Mouse (Mus musculus): Measurements from ENCODE around the gene Pin1. TPM values are rescaled to one million over a fixed set of nuclear protein-coding genes. Genes with fewer than 3 reads are reported as not detected.

Pin1 gene
- polyA plus RNA-seq, 1 experiment from 2014 or later = 66.4 TPM

- Histone ChIP-seq H3K27ac (replicated peaks; ENCODE audit: low read depth, low read length) (no peak overlapping the region), H3K9me3 (ENCODE audit: control insufficient read depth, low read length) (no peaks in the 10 kb centered on the region), H3K4me1 (ENCODE audit: control insufficient read depth, insufficient read depth, low read length) (no peaks in the 10 kb centered on the region), H3K4me2 (ENCODE audit: low read depth, severe bottlenecking) (no peak overlapping the region), H3K4me3 (ENCODE audit: low read depth, low read length) (no peak overlapping the region), H3K9ac (ENCODE audit: low read length) (no peak overlapping the region), H3K36me3 (ENCODE audit: control insufficient read depth, insufficient read depth, low read length) (peaks cover 2% of the 10 kb centered on the region), H3K27me3 (ENCODE audit: control insufficient read depth, insufficient read depth, low read length) (no peaks in the 10 kb centered on the region)
- 0 out of 2 replicates have a peak, but pooled peaks have one; percentile 12 for ATAC-seq (ENCODE audit: insufficient number of reproducible peaks, low FRiP score, low TSS enrichment, low read depth)
- DNase-seq (ENCODE audit: low spot score) = no peak
- 85% methylated on average over 3 of the region's 3 CpGs for WGBS
Observed at GRCm38 (mm10) chr9:20636256-20636655, 15.6 kb upstream of the Pin1 start.

GRCm38 (mm10) chr9:20636790-20637189 lies 15.1 kb upstream of the Pin1 start:
- H3K36me3 ChIP-seq (ENCODE audit: control insufficient read depth, insufficient read depth, low read length) = peaks cover 2% of the 10 kb centered on the region
- H3K9me3 ChIP-seq (ENCODE audit: control insufficient read depth, low read length) = no peaks in the 10 kb centered on the region
- ATAC-seq (ENCODE audit: insufficient number of reproducible peaks, low FRiP score, low TSS enrichment, low read depth) = no peak
- no peak for DNase-seq (ENCODE audit: low spot score)
- H3K4me3 ChIP-seq (ENCODE audit: low read depth, low read length) = no peak overlapping the region
- no peak overlapping the region for H3K9ac ChIP-seq (ENCODE audit: low read length)
- WGBS = 87% methylated on average over 2 of the region's 2 CpGs
- H3K4me1 ChIP-seq (ENCODE audit: control insufficient read depth, insufficient read depth, low read length) = no peaks in the 10 kb centered on the region
- no peak overlapping the region for H3K27ac ChIP-seq (replicated peaks; ENCODE audit: low read depth, low read length)
- H3K4me2 ChIP-seq (ENCODE audit: low read depth, severe bottlenecking) = no peak overlapping the region
- H3K27me3 ChIP-seq (ENCODE audit: control insufficient read depth, insufficient read depth, low read length) = no peaks in the 10 kb centered on the region

- H3K27me3 ChIP-seq (ENCODE audit: control insufficient read depth, insufficient read depth, low read length) = no peaks in the 10 kb centered on the region
- H3K36me3 ChIP-seq (ENCODE audit: control insufficient read depth, insufficient read depth, low read length) = peaks cover 2% of the 10 kb centered on the region
- ATAC-seq (ENCODE audit: insufficient number of reproducible peaks, low FRiP score, low TSS enrichment, low read depth) (no peak), DNase-seq (ENCODE audit: low spot score) (no peak)
- H3K4me3 ChIP-seq (ENCODE audit: low read depth, low read length) = no peak overlapping the region
- no peaks in the 10 kb centered on the region for H3K9me3 ChIP-seq (ENCODE audit: control insufficient read depth, low read length)
- 94% methylated on average over 19 of the region's 19 CpGs for WGBS
- H3K4me2 ChIP-seq (ENCODE audit: low read depth, severe bottlenecking) = no peak overlapping the region
- H3K9ac ChIP-seq (ENCODE audit: low read length) = no peak overlapping the region
- H3K27ac ChIP-seq (replicated peaks; ENCODE audit: low read depth, low read length) = no peak overlapping the region
- H3K4me1 ChIP-seq (ENCODE audit: control insufficient read depth, insufficient read depth, low read length) = no peaks in the 10 kb centered on the region; the same call in 1 of the 2 replicates
Observed at GRCm38 (mm10) chr9:20638552-20638951, 13.3 kb upstream of the Pin1 start.

DNA sequence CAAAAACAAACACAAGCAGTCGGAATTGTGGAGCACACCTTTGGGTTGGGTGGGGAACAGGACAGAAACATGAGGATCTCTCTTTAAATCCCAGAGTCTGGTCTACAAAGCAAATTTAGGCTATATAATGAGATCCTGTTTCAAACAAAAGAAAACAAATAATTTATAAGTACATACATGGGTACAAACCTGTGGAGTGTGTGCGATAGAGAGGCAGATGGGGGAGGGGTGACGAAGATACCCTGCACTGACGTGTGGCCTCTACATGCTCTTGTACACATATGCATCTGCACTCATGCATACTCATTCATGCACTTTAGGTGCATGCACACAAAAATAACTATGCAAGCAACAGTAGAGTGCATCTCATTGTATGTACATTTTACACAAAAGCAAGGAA lies 12.4 kb upstream of the Pin1 start:
- H3K9me3 ChIP-seq (ENCODE audit: control insufficient read depth, low read length) = no peaks in the 10 kb centered on the region
- H3K36me3 ChIP-seq (ENCODE audit: control insufficient read depth, insufficient read depth, low read length) = peaks cover 2% of the 10 kb centered on the region
- no peak overlapping the region for H3K4me2 ChIP-seq (ENCODE audit: low read depth, severe bottlenecking)
- H3K4me3 ChIP-seq (ENCODE audit: low read depth, low read length) = no peak overlapping the region
- no peak for ATAC-seq (ENCODE audit: insufficient number of reproducible peaks, low FRiP score, low TSS enrichment, low read depth)
- 89% methylated on average over 4 of the region's 4 CpGs for WGBS
- DNase-seq (ENCODE audit: low spot score) = no peak
- H3K27me3 ChIP-seq (ENCODE audit: control insufficient read depth, insufficient read depth, low read length) = no peaks in the 10 kb centered on the region
- no peak overlapping the region for H3K9ac ChIP-seq (ENCODE audit: low read length)
- peaks cover 3% of the 10 kb centered on the region; the same call in 1 of the 2 replicates for H3K4me1 ChIP-seq (ENCODE audit: control insufficient read depth, insufficient read depth, low read length)
- no peak overlapping the region for H3K27ac ChIP-seq (replicated peaks; ENCODE audit: low read depth, low read length)

- Histone ChIP-seq H3K27me3 (ENCODE audit: control insufficient read depth, insufficient read depth, low read length) (no peaks in the 10 kb centered on the region), H3K4me2 (ENCODE audit: low read depth, severe bottlenecking) (peak overlapping the region; percentile 88), H3K9ac (ENCODE audit: low read length) (peak overlapping the region; percentile 76), H3K4me3 (ENCODE audit: low read depth, low read length) (peak overlapping the region; percentile 85), H3K9me3 (ENCODE audit: control insufficient read depth, low read length) (no peaks in the 10 kb centered on the region), H3K4me1 (ENCODE audit: control insufficient read depth, insufficient read depth, low read length) (peaks cover 3% of the 10 kb centered on the region; the same call in 1 of the 2 replicates), H3K27ac (replicated peaks; ENCODE audit: low read depth, low read length) (no peak overlapping the region), H3K36me3 (ENCODE audit: control insufficient read depth, insufficient read depth, low read length) (peaks cover 2% of the 10 kb centered on the region)
- no peak for ATAC-seq (ENCODE audit: insufficient number of reproducible peaks, low FRiP score, low TSS enrichment, low read depth)
- DNase-seq (ENCODE audit: low spot score) = no peak
- 32% methylated on average over 6 of the region's 6 CpGs for WGBS
Observed at GRCm38 (mm10) chr9:20641501-20641900, 10.4 kb upstream of the Pin1 start.

DNA sequence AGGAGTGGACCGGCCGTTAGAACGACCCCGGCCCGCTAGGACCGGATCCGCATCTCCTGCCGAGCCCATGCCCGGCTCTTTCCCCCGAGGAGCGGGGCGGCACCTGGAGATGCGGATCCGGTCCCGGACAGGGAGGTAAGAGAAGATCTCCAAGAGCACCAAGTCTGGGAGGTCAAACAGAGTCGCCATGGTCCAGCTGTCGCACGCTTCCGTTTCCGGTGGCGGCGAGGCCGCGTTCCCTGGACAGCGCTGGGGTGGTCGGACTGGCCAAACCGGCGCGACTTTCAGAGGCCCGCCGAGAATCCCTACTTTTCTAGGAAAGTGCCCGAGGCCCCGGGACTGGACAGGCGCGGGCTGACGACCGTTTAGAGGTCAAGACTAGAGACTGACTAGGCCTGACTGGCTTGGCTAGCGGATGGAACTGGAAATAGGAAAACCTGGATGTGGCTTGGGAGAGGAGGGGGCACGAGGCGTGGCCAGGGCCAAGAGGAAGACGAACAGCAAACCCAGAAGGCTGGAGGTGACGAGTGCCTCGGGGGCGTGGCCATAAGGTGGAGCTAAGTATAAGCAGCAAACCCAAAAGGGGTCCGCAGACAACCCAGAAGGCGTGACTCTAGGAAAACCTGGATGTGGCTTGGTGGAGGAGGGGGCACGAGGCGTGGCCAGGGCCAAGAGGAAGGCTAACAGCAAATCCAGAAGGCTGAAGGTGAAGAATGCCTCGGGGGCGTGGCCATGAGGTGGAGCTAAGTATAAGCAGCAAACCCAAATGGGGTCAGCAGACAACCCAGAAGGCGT lies 9.6 kb upstream of the Pin1 start, which contains the start of gene Ubl5:
TSS of gene Ubl5 (plus strand) at position 778 of the 795 bp plus-strand sequence.
- ATAC-seq (ENCODE audit: insufficient number of reproducible peaks, low FRiP score, low TSS enrichment, low read depth) = peak; percentile 95
- WGBS = under 1% methylated on average over 51 of the region's 51 CpGs

DNA sequence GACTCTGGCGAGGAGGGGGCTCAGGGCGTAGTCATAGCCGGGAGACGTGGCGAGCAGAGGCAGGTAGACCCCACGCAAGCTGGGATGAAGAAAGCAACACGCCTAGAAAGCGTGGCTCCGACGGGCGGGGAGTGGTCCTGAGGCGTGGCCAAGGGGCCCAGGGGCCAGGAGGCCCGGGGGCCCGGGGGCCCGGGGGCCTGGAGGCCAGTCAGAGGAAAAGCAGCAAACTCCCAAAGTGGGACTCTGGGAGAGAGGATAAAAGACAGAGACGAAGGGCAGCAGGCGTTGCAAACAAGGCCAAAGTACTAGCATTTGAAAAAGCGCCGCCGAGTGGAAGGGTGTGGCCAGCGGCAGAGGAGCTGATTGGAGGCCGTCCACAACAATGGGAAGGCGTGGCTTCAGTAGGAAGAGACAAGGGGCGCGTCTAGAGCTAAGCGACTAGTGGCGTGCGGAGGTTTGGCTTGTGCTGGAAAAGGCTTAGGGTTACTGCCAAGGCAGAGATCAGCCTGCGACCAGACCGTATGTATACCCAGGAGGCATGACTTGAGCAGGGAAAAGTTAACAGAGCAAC lies 8.9 kb upstream of the Pin1 start:
- DNase-seq (ENCODE audit: low spot score) = peak; percentile 86
- peak overlapping the region; percentile 38 for H3K27ac ChIP-seq (replicated peaks; ENCODE audit: low read depth, low read length)
- peak overlapping the region; percentile 88 for H3K4me2 ChIP-seq (ENCODE audit: low read depth, severe bottlenecking)
- H3K9ac ChIP-seq (ENCODE audit: low read length) = peak overlapping the region; percentile 58
- peak overlapping the region; percentile 85 for H3K4me3 ChIP-seq (ENCODE audit: low read depth, low read length)
- peaks cover 3% of the 10 kb centered on the region; the same call in 1 of the 2 replicates for H3K4me1 ChIP-seq (ENCODE audit: control insufficient read depth, insufficient read depth, low read length)
- no peaks in the 10 kb centered on the region for H3K9me3 ChIP-seq (ENCODE audit: control insufficient read depth, low read length)
- no peaks in the 10 kb centered on the region for H3K27me3 ChIP-seq (ENCODE audit: control insufficient read depth, insufficient read depth, low read length)
- peak; percentile 73 for ATAC-seq (ENCODE audit: insufficient number of reproducible peaks, low FRiP score, low TSS enrichment, low read depth)
- no peaks in the 10 kb centered on the region; the same call in 1 of the 2 replicates for H3K36me3 ChIP-seq (ENCODE audit: control insufficient read depth, insufficient read depth, low read length)
- under 1% methylated on average over 29 of the region's 30 CpGs for WGBS

More for the DNA sequence above, 9.6 kb upstream of the Pin1 start, which contains the start of gene Ubl5:
- peak; percentile 97 for DNase-seq (ENCODE audit: low spot score)
- no peaks in the 10 kb centered on the region; the same call in none of the 2 replicates for H3K36me3 ChIP-seq (ENCODE audit: control insufficient read depth, insufficient read depth, low read length)
- peak within 1 kb of the TSS; percentile 76 for H3K9ac ChIP-seq (ENCODE audit: low read length)
- H3K27ac ChIP-seq (replicated peaks; ENCODE audit: low read depth, low read length) = peak within 1 kb of the TSS; percentile 39
- H3K9me3 ChIP-seq (ENCODE audit: control insufficient read depth, low read length) = no peaks in the 10 kb centered on the region
- H3K4me3 ChIP-seq (ENCODE audit: low read depth, low read length) = peak within 1 kb of the TSS; percentile 85
- no peaks in the 10 kb centered on the region for H3K27me3 ChIP-seq (ENCODE audit: control insufficient read depth, insufficient read depth, low read length)
- H3K4me1 ChIP-seq (ENCODE audit: control insufficient read depth, insufficient read depth, low read length) = peaks cover 3% of the 10 kb centered on the region; the same call in 1 of the 2 replicates
- H3K4me2 ChIP-seq (ENCODE audit: low read depth, severe bottlenecking) = peak within 1 kb of the TSS; percentile 88

DNA sequence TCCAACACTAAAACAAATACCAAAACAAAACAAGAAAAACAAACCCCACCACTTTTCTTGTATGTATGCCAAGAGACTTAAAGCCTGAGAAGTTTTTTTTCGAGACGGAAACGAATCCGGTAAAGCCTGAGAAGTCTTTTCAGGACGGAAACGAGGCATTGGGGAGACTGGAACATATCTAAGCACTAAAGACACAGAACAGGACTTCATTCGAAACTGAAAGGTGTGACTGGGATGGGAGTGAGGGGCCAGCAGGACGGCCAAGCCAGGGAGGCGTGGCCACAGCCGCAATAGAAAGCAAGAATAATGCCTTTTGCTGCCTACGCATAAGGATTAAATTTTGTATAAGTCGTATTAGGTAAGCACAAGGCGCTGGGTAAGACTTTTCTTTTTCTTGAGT lies 8.1 kb upstream of the Pin1 start:
- H3K27ac ChIP-seq (replicated peaks; ENCODE audit: low read depth, low read length) = no peak overlapping the region
- 12% methylated on average over 13 of the region's 13 CpGs for WGBS

More for the DNA sequence above, 8.1 kb upstream of the Pin1 start:
- ATAC-seq (ENCODE audit: insufficient number of reproducible peaks, low FRiP score, low TSS enrichment, low read depth) (no peak), DNase-seq (ENCODE audit: low spot score) (no peak)
- Histone ChIP-seq H3K27me3 (ENCODE audit: control insufficient read depth, insufficient read depth, low read length) (no peaks in the 10 kb centered on the region), H3K9me3 (ENCODE audit: control insufficient read depth, low read length) (no peaks in the 10 kb centered on the region), H3K9ac (ENCODE audit: low read length) (peak overlapping the region; percentile 53), H3K4me2 (ENCODE audit: low read depth, severe bottlenecking) (peak overlapping the region; percentile 88), H3K4me3 (ENCODE audit: low read depth, low read length) (peak overlapping the region; percentile 85), H3K36me3 (ENCODE audit: control insufficient read depth, insufficient read depth, low read length) (no peaks in the 10 kb centered on the region), H3K4me1 (ENCODE audit: control insufficient read depth, insufficient read depth, low read length) (peaks cover 3% of the 10 kb centered on the region; the same call in 1 of the 2 replicates)

Data from limb, embryonic 11.5 days (tissue).